Mouse (Mus musculus) midbrain, postnatal 0 days (tissue): ENCODE measurements around the gene Tead1. TPM values are rescaled to one million over a fixed set of nuclear protein-coding genes. Genes with fewer than 3 reads are reported as not detected.
A peak's percentile ranks its signal among the peaks of the same experiment; 100 is the strongest.

Experiments used
- ATAC-seq: fragments of 200-750 bp; cut with Nextera tagmentation; 2 replicates; pipeline ENCODE4 v1.8.0; 2017; ENCODE audit warnings: moderate number of reproducible peaks, mild to moderate bottlenecking, moderate TSS enrichment, moderate library complexity; ENCODE audit not compliant: low FRiP score
- DNase-seq: peaks from one replicate; pipeline ENCODE4 v3.0.0-alpha.2; 2015; ENCODE audit warnings: low spot score
- H3K27ac ChIP-seq: fragments of 300-500 bp; sonication (generic); 2 replicates; pipeline ENCODE4 v1.5.1; 2014; ENCODE audit warnings: low read depth, mild to moderate bottlenecking, low read length, mixed read lengths
- H3K27me3 ChIP-seq: fragments of 300-500 bp; sonication (generic); 2 replicates; pipeline ENCODE4 v1.6.1; 2014; ENCODE audit warnings: low read length, control low read depth, mixed read lengths; ENCODE audit not compliant: insufficient read depth
- H3K36me3 ChIP-seq: fragments of 300-500 bp; sonication (generic); 2 replicates; pipeline ENCODE4 v1.6.1; 2014; ENCODE audit warnings: low read length, control low read depth, mixed read lengths; ENCODE audit not compliant: insufficient read depth
- H3K4me1 ChIP-seq: fragments of 300-500 bp; sonication (generic); 2 replicates; pipeline ENCODE4 v1.6.1; 2014; ENCODE audit warnings: mild to moderate bottlenecking, control low read depth, antibody characterized with exemption, low read length, mixed read lengths; ENCODE audit not compliant: insufficient read depth
- H3K4me2 ChIP-seq: fragments of 300-500 bp; sonication (generic); 2 replicates; pipeline ENCODE4 v1.6.1; 2014; ENCODE audit warnings: low read depth, mild to moderate bottlenecking, low read length, mixed read lengths; ENCODE audit not compliant: poor library complexity, severe bottlenecking
- H3K4me3 ChIP-seq: fragments of 300-500 bp; sonication (generic); 2 replicates; pipeline ENCODE4 v1.5.1; 2014; ENCODE audit warnings: low read depth, mild to moderate bottlenecking, low read length, moderate library complexity
- H3K9ac ChIP-seq: fragments of 300-500 bp; sonication (generic); replicated peaks from 2 replicates; pipeline ENCODE4 v1.6.1; 2014; ENCODE audit warnings: mild to moderate bottlenecking, low read length, moderate library complexity, mixed read lengths; ENCODE audit not compliant: poor library complexity, severe bottlenecking
- H3K9me3 ChIP-seq: fragments of 300-500 bp; sonication (generic); 2 replicates; pipeline ENCODE4 v1.6.1; 2016; ENCODE audit warnings: low read length, control low read depth
- CTCF ChIP-seq: IDR thresholded peaks from 2 replicates; pipeline ENCODE4 v1.5.1; 2016; ENCODE audit warnings: antibody characterized with exemption, mild to moderate bottlenecking
- WGBS: fragments of 180-500 bp; shearing (Covaris S2); extraction: QIAGEN DNeasy Blood & Tissue Kit; methylation state at CpG from one replicate; pipeline ENCODE4 v1.1.7; 2014; 5-methylcytosine and 5-hydroxymethylcytosine counted together
- polyA plus RNA-seq: library from polyadenylated mRNA; unstranded; fragments of >200 nt; fragmentation: Nextera tagmentation; extraction: Ambion mirVana; gene quantifications from 2 replicates; pipeline ENCODE4 v1.2.1, GENCODE M21; 2015
- total RNA-seq: library from RNA; depleted of rRNA; stranded (reverse); fragments of >200 nt; gene quantifications from 2 replicates; pipeline ENCODE4 v1.2.3, GENCODE M21; 2014

The Tead1 gene
- total and polyA plus RNA-seq, 2 experiments from 2014 or later, result 8.0 to 16.6 TPM

DNA sequence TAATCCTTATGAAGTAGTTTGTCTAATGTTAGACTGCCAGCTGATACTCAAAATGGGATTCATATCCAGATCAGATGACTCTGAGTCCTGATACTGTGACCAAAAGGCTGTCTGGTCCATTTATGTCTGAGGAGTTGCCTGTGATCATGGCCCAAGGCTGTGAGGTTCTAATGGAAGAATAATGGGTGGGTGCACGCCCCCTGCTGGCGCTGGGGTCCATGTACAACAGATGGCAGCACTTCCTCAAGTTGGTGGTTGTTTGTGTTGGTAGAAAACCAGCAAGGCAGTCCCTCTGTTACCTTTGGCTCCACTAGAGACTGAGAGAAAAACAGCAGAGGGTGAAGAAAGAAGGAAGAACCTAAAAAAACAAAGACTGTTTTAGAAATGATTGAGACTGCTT, 186.6 kb downstream of the Tead1 start:
- Histone ChIP-seq H3K4me3 (no peak overlapping the region), H3K27me3 (no peaks in the 10 kb centered on the region), H3K27ac (no peak overlapping the region), H3K9me3 (no peaks in the 10 kb centered on the region), H3K36me3 (peaks cover 6% of the 10 kb centered on the region; the same call in 1 of the 2 replicates), H3K4me2 (no peak overlapping the region), H3K4me1 (no peaks in the 10 kb centered on the region), H3K9ac (no peak overlapping the region)
- ATAC-seq, result no peak
- WGBS, result 13% methylated on average over 2 of the region's 2 CpGs
- peak; percentile 62 for DNase-seq
- TF ChIP-seq CTCF, result peak; percentile 83

DNA sequence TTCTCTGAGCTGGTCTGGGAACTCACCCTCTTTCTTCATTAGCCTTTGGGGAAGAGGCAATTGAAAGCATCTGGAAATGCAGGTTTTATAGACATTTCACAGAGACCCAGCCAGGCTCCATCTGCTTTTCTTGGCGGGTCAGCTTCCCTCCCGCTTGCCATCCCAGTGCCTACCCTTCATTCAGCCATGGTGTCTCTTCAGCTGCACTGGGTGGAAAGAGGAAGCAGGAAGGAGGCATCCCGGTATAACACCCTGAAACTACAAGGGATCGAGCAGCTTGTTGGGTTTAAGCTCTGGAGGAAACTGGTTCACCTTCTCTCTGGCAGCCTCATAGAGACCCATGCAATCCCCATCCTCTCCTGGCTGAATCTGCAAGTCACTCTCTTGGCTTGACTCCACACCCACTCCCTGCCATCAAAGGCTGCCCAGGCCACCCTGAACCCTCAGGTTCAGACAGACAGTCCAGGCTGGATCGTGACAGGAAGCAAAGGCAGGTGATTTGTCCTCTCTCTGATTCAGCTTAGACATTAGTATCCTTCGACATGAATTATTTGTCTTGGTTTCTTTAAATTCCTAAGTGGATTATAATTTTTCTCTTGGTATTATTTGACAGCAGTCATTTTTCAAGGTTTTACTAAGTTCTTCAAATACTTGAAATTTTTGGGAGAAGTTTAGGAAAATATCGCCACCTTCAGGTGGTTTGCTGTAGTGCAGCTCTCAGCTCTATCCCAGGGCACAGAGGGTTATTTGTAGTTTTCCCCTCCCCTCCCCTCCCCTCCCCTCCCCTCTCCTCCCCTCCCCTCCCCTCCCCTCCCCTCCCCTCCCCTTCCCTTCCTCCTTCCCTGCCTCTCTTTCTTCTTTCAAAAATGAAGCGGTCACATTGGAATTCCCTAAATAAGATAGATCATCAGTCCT, 189.7 kb downstream of the Tead1 start:
- ATAC-seq (no peak), DNase-seq (peak; percentile 82)
- H3K9ac ChIP-seq, result no peak overlapping the region
- no peak overlapping the region for H3K4me3 ChIP-seq
- no peaks in the 10 kb centered on the region for H3K27me3 ChIP-seq
- H3K36me3 ChIP-seq, result no peaks in the 10 kb centered on the region
- H3K4me2 ChIP-seq, result no peak overlapping the region
- H3K4me1 ChIP-seq, result no peaks in the 10 kb centered on the region
- H3K27ac ChIP-seq, result peak overlapping the region; percentile 18; the same call in 1 of the 2 replicates
- WGBS, result 50% methylated on average over 8 of the region's 8 CpGs
- H3K9me3 ChIP-seq, result no peaks in the 10 kb centered on the region
- peak; percentile 76 for TF ChIP-seq CTCF

DNA sequence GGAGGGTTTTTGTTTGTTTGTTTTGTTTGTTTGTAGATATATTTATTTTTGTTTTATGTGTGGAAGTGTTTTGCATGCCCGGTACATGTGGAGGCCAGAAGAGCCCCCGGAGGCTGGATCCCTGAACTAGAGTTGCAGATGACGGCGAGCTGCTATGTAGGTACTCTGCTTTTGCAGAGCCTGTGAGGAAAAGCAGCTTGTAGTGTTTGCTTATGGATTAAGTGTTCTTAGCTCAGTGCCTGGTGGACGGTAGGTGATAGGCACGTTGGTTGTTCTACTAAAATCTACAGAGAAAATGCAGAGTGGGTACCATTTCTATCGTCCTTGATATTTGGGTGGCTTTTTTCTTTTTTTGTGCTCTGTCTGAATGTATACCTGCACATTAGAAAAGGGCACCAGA, 192.6 kb downstream of the Tead1 start:
- TF ChIP-seq CTCF, result no peak
- H3K36me3 ChIP-seq, result no peaks in the 10 kb centered on the region
- WGBS, result 85% methylated on average over 7 of the region's 7 CpGs

DNA sequence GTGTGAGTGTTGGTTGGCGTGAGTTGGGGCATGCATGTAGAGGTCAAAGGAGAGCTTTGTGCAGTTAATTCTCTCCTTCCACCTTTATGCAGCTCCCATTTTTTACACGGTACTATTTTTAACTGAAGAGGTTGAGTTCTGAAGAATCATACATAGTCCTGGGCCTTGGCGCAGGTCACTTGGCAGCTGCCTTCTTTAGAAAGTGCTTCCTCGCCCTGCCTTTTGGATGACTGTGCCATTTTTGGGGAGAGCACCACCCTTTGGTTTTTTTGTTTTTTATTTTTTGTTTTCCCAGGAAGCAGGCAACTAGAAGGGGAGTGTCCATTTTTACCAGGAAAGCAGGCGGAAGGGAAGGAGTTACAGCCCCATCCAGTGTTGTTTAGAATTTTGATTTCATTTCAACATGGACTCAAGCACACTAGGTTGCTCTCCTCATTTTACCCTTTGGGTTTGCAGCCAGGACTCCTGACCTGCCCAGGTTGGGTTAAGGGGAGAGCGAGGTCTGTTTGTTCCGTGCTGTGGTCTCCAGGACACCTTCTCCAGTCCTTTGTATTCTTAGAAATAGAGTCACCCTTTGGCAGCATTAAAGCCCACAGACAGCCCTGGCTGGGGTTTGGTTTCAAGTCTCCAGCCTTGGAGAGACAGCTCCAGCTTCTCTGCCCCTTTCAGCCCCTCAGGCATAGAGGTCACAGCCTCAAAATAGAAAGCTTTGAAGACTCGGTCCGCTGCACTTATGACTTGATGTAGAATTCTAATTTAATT, 193.5 kb downstream of the Tead1 start:
- no peak for TF ChIP-seq CTCF
- Histone ChIP-seq H3K4me3 (no peak overlapping the region), H3K4me1 (no peaks in the 10 kb centered on the region), H3K4me2 (no peak overlapping the region), H3K27me3 (no peaks in the 10 kb centered on the region), H3K27ac (no peak overlapping the region), H3K9me3 (no peaks in the 10 kb centered on the region), H3K9ac (no peak overlapping the region), H3K36me3 (no peaks in the 10 kb centered on the region)
- no peak for ATAC-seq
- 70% methylated on average over 9 of the region's 9 CpGs for WGBS
- no peak for DNase-seq

More for the DNA sequence above, 192.6 kb downstream of the Tead1 start:
- Histone ChIP-seq H3K27ac (no peak overlapping the region), H3K4me1 (no peaks in the 10 kb centered on the region), H3K9me3 (no peaks in the 10 kb centered on the region), H3K4me2 (no peak overlapping the region), H3K9ac (no peak overlapping the region), H3K27me3 (no peaks in the 10 kb centered on the region), H3K4me3 (no peak overlapping the region)
- ATAC-seq, result no peak
- DNase-seq, result no peak

DNA sequence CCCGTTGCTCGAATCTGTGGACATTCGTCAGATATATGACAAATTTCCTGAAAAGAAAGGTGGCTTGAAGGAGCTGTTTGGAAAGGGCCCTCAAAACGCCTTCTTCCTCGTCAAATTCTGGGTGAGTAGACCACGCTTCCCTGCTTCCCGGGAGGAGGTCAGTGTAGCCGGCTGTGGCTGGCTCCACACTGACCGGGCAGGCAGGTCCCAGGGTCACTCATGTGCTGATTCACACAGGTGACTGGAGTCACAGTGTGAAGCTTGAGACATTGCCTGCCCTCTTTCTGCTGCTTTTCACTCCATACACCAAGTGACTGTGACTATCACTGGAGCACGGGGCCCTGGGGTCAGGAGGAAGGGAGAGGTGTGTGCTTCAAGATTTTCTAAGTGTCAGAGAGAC, 197.0 kb downstream of the Tead1 start:
- Histone ChIP-seq H3K4me1 (no peaks in the 10 kb centered on the region), H3K36me3 (no peaks in the 10 kb centered on the region), H3K9ac (no peak overlapping the region), H3K4me2 (no peak overlapping the region), H3K9me3 (no peaks in the 10 kb centered on the region), H3K27ac (no peak overlapping the region), H3K27me3 (no peaks in the 10 kb centered on the region), H3K4me3 (no peak overlapping the region)
- ATAC-seq (no peak), DNase-seq (no peak)
- 86% methylated on average over 10 of the region's 10 CpGs for WGBS
- TF ChIP-seq CTCF, result no peak
